Mouse (Mus musculus) splenic B cell, adult 2 months (primary cell): ENCODE results near the gene Ccn6.

Experiments
- DNase-seq: peaks from one replicate; pipeline ENCODE4 v3.0.0-alpha.2; 2011; ENCODE audit warnings: low read depth, low spot score
- H3K27me3 ChIP-seq: 2 replicates; pipeline ENCODE4 v1.6.1; 2012; ENCODE audit warnings: mild to moderate bottlenecking, low read length, moderate library complexity, mixed read lengths; ENCODE audit not compliant: control insufficient read depth, poor library complexity, insufficient read depth, severe bottlenecking
- H3K36me3 ChIP-seq: 2 replicates; pipeline ENCODE4 v1.6.1; 2012; ENCODE audit warnings: mild to moderate bottlenecking, low read length, moderate library complexity, mixed read lengths; ENCODE audit not compliant: control insufficient read depth, poor library complexity, insufficient read depth, severe bottlenecking

The Ccn6 gene

DNA sequence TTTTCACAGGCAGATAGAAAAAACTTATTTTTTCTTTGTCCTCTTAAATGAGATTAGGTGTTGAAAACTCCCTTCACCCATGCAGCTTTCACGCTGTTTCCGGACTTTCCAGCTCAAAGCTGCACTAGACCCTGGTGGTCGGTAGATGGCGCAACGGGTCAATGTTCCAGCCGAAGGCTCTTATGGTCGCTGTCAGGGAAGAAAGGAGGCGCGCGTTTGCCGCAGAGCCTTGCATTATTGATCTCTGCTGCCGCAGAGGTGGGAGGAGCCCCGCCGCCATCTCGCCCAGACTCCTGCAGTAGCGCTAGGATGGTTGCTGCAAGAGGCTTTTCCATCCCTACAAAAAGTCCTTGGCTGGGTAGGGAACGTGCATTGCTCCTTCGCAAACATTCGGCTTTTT lies 7.5 kb upstream of the Ccn6 start:
- DNase-seq: peak; percentile 94
- Histone ChIP-seq H3K27me3 (no peaks in the 10 kb centered on the region), H3K36me3 (no peaks in the 10 kb centered on the region)

DNA sequence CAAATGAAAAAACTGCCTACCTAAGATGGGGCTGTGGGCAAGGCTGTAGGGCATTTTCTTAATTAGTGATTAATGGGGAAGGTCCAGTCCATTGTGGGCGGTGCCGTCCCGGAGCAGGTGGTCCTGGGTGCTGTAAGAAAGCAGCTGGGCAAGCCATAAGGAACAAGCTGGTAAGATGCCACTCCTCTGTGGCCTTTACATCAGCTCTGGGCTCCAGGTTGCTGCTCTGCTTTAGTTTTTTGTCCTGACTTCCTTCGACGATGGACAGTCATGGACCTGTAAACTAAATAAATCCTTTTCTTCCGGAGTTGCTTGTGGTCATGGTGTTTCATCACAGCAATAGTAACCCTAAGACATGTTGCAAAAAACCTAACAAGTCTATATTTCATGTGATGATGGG lies 7.1 kb upstream of the Ccn6 start:
- no peaks in the 10 kb centered on the region for H3K36me3 ChIP-seq
- H3K27me3 ChIP-seq: no peaks in the 10 kb centered on the region
- peak; percentile 21 for DNase-seq

DNA sequence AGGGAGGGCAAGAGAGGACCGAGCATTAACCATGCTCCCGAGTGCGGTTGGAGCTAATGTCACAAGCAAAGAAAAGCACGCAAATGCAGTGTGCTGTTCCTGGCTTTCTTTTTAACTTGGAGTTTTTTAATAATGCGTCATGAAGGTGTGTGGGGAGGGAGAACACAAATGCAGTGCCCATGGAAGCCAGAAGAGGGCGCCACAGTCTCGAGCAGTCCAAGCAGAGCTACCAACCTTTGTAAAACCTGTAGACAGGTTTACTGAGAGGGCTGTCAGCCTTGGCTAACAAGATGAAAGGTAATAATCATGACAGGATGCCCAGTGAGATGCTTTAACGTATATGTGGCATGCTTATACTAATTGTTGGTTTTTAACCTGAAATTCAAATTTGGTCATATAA lies 6.6 kb upstream of the Ccn6 start:
- Histone ChIP-seq H3K27me3 (no peaks in the 10 kb centered on the region), H3K36me3 (no peaks in the 10 kb centered on the region)
- peak; percentile 84 for DNase-seq

GRCm38 (mm10) chr10:39169642-39170041 lies 6.0 kb upstream of the Ccn6 start:
- peak; percentile 17 for DNase-seq
- Histone ChIP-seq H3K36me3 (no peaks in the 10 kb centered on the region), H3K27me3 (no peaks in the 10 kb centered on the region)

DNA sequence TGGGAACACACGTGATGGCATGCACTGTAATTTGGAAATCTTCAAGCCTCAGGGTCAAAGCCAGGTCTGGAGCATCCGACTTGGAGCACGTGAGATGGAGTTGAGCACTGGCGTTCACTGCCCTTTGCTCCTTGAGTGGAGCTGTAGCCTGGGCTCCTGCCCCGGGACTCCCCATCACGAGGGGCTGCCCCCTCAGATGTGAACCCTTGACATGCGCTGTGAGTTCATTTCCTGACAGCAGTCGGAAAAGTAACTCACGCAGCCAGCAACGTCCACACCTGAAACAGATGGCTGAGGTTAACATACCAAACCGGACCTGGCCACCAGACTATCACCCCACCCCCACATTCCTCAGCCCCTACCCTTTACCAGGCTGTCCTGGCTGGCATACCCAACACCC lies 4.0 kb upstream of the Ccn6 start:
- no peaks in the 10 kb centered on the region for H3K27me3 ChIP-seq
- no peak for DNase-seq
- no peaks in the 10 kb centered on the region for H3K36me3 ChIP-seq

DNA sequence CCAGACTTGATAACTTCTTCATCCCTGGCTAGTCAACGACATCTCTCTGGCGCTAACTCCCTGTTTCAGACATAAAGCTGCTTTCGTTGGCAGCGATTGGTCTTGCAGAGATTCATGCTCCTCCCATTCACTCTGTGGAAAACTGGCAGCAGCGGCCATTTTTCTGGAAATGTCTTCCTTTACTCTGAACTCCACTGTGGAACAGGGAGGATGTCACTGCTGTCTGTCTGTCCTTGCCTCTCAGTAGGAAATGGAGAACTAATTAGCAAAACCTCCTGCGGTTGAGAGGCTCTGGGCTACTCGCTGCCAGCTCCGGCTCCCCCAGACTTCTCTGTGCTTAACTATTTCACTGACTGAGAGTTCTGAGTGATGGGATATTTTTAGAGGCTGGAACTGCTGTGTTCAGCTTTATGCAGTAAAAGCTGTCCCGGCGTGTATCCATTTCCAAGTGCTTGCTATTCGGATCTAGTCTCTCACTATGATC lies 2.1 kb upstream of the Ccn6 start:
- Histone ChIP-seq H3K27me3 (no peaks in the 10 kb centered on the region), H3K36me3 (no peaks in the 10 kb centered on the region)
- DNase-seq: no peak

- Histone ChIP-seq H3K27me3 (no peaks in the 10 kb centered on the region), H3K36me3 (no peaks in the 10 kb centered on the region)
- DNase-seq: no peak
Observed at GRCm38 (mm10) chr10:39162666-39163484, 719 bp downstream of the Ccn6 start.

DNA sequence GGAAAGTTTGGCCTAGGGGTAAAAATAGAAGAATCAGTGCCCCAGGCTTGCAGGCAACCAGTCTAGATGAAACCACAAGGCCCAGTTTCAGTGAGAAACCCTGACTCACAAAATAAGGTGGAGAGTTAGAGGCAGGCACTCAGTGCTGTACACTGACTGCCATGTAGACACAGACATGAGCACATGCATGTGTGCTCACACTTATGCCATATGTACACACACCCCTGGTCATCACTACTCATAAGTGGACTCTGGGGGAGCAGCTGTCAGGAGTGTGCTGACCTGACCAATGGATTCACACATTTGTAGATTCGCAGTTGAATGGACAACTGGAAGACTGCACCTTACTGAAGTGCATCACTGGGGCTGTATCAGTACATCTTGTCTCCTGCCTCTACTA lies 2.2 kb downstream of the Ccn6 start:
- H3K27me3 ChIP-seq: no peaks in the 10 kb centered on the region
- DNase-seq: no peak
- no peaks in the 10 kb centered on the region for H3K36me3 ChIP-seq

DNA sequence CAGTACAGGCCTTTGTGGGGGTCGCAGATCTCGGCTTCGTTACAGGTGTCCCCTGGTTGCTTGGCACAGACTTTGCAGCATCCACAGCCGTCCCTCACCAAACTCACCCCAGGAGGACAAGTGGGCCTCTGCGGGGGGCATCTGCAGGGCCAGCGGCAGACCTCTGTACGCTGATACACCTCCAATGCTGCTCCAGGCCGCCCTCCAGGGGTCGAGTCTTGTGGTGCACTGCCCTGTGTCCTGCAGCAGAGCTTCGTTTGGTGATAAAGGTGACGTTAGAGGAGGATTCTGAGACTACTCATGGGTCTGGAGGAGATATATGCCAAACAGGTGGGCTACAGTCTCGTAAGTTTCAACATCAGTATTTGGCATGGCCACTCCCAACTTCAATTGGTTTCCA lies 5.3 kb downstream of the Ccn6 start:
- Histone ChIP-seq H3K36me3 (no peaks in the 10 kb centered on the region), H3K27me3 (no peaks in the 10 kb centered on the region)
- DNase-seq: no peak

GRCm38 (mm10) chr10:39157321-39157720 lies 6.3 kb downstream of the Ccn6 start:
- H3K27me3 ChIP-seq: no peaks in the 10 kb centered on the region
- DNase-seq: no peak

DNA sequence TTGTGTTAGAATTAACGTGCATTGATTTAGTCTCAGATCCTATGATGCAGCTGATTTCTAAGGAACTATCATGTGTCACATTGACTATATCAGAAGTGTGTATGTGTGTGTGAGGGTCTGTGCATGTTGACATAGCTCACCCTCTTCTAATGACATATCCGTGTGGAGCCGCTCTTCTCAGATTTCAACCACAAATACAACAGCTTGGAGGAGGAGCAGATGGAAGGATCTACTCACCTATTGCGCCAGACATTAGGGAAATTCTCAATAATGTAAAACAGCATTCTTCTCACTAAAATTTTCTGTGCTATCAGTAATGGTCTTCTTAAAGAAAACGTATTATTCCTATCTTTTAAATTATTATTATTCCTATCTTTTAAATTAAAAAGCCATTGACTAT lies 6.9 kb downstream of the Ccn6 start:
- H3K27me3 ChIP-seq: no peaks in the 10 kb centered on the region
- H3K36me3 ChIP-seq: no peaks in the 10 kb centered on the region
- DNase-seq: no peak

More at GRCm38 (mm10) chr10:39157321-39157720, 6.3 kb downstream of the Ccn6 start:
- no peaks in the 10 kb centered on the region for H3K36me3 ChIP-seq

- no peak for DNase-seq
- H3K36me3 ChIP-seq: peaks cover 9% of the 10 kb centered on the region; the same call in 1 of the 2 replicates
- no peaks in the 10 kb centered on the region for H3K27me3 ChIP-seq
Observed at GRCm38 (mm10) chr10:39142216-39142615, 21.4 kb downstream of the Ccn6 start.

DNA sequence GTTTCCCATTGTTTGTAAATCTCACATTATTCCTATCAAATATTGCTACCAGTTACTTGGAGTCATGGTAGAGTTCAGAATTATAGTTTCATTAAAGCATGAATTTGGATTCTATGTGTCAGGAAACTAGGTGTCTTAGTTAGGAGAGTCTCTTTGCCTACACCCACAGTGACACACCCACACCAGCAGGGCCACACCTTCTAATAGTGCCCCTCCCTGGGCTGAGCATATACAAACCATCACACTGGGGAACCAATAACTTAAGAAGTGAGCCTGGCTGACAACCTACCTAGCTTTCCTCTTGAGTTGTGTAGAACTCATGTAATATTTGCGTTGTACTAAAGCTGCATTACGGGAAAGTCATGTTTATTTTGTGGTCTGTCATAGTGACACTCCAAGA lies 22.2 kb downstream of the Ccn6 start:
- DNase-seq: no peak
- H3K36me3 ChIP-seq: peaks cover 9% of the 10 kb centered on the region; the same call in 1 of the 2 replicates
- no peaks in the 10 kb centered on the region for H3K27me3 ChIP-seq

GRCm38 (mm10) chr10:39140843-39141242 lies 22.8 kb downstream of the Ccn6 start:
- H3K36me3 ChIP-seq: peaks cover 7% of the 10 kb centered on the region; the same call in 1 of the 2 replicates
- no peaks in the 10 kb centered on the region for H3K27me3 ChIP-seq
- no peak for DNase-seq

DNA sequence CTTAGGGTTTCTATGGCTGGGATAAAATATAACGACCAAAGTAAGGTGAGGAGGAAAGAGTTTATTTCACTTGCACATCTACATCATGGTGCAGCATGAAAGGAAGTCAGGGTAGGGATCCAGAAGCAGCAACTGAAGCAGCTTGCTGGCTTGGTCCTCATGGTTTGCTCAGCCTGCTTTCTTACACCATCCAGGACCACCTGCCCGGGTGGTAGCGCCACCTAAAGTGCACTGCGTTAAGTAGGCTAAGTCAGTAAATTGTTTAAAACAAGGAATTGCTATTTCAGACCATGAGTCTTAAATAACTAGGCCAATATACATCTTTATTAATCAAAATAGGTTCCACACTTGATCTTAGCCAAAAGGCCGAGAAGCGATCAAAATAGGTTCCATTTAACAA lies 24.8 kb downstream of the Ccn6 start:
- H3K27me3 ChIP-seq: no peaks in the 10 kb centered on the region
- DNase-seq: no peak
- H3K36me3 ChIP-seq: 0 out of 2 replicates have a peak, but pooled peaks cover 3% of the 10 kb centered on the region
